Mouse (Mus musculus): Measurements from ENCODE around the gene Rnf215. TPM values are rescaled to one million over a fixed set of nuclear protein-coding genes. Genes with fewer than 3 reads are reported as not detected.
A peak's percentile ranks its signal among the peaks of the same experiment; 100 is the strongest.

Gene Rnf215
- polyA plus RNA-seq, 1 experiment from 2014 or later, result 37.0 TPM

DNA sequence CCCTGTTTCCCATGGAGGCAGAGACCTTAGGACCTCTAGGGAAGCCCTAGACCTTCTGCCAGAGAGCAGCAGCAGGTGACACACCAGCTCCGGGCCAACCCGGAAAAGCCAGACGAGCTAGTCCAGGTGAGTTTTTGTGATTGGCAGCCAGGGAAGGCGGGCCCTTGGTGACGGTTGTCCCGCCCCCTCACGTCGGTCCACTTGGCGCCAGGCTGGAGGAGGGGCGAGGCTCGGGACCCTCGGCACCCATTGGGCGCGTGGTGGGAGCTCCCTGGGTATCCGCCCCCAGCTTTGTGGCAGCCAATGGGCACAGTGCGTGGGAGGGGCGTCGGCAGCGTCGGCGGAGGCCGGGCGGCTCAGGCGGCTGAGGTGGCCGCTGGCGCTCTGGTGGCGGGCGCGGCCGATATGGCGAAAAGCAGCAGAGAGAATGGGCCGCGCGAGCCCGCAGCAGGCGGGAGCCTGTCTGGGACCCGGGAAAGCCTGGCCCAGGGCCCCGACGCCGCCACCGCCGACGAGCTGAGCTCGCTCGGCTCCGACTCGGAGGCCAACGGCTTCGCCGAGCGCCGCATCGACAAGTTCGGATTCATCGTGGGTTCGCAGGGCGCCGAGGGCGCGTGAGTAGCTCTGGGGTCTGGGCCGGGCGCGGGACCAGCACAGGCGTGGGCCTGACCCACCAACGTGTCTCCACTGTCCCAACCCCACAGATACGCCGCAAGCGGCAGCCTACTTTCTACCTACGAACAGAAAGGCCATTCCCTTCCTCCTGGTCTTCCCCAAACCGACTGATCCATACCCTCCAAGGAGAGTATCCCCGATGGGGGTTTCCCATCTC lies 51.7 kb downstream of the Rnf215 start, which contains the start of gene Tbc1d10a:
Gene Tbc1d10a, plus strand, starts transcription at position 304 of the 832 bp plus-strand sequence.
- H3K9ac ChIP-seq, result peak within 1 kb of the TSS; percentile 87
- H3K4me1 ChIP-seq, result peaks cover 17% of the 10 kb centered on the region
- peaks cover 14% of the 10 kb centered on the region for H3K36me3 ChIP-seq (replicated peaks)
- peak; percentile 100 for ATAC-seq (ENCODE audit: low FRiP score)
- H3K27me3 ChIP-seq, result no peaks in the 10 kb centered on the region
- peak within 1 kb of the TSS; percentile 70 for H3K4me2 ChIP-seq
- H3K4me3 ChIP-seq (replicated peaks), result peak within 1 kb of the TSS; percentile 82
- H3K9me3 ChIP-seq, result no peaks in the 10 kb centered on the region
- under 1% methylated on average over 71 of the region's 71 CpGs for WGBS
- peak within 1 kb of the TSS; percentile 39; the same call in 1 of the 2 replicates for H3K27ac ChIP-seq

DNA sequence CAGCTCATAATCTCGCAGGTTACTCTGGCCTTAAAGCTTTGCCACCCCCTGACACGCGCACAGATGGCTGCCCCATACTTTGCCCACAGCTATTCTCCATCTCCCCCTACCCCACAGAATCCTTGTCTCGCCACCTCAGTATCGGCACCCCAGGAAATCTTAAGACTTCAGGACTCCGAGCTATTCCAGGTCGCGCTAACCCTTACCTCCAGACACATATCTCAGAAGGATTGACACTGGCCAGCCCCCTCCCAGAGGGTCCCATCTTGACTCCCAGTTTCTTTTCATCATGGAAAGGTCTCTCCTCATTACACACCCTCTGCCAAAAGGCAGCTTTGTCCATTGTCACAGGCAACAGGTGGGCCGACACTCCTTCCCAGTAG lies 52.3 kb downstream of the Rnf215 start:
- peaks cover 10% of the 10 kb centered on the region for H3K36me3 ChIP-seq (replicated peaks)
- no peaks in the 10 kb centered on the region for H3K9me3 ChIP-seq
- H3K9ac ChIP-seq, result peak overlapping the region; percentile 87
- H3K4me3 ChIP-seq (replicated peaks), result peak overlapping the region; percentile 82
- 0 out of 2 replicates have a peak, but pooled peaks have one; percentile 8 for ATAC-seq (ENCODE audit: low FRiP score)
- no peaks in the 10 kb centered on the region for H3K27me3 ChIP-seq
- 18% methylated on average over 9 of the region's 9 CpGs for WGBS
- peak overlapping the region; percentile 70 for H3K4me2 ChIP-seq
- no peak overlapping the region for H3K27ac ChIP-seq
- peaks cover 17% of the 10 kb centered on the region for H3K4me1 ChIP-seq

DNA sequence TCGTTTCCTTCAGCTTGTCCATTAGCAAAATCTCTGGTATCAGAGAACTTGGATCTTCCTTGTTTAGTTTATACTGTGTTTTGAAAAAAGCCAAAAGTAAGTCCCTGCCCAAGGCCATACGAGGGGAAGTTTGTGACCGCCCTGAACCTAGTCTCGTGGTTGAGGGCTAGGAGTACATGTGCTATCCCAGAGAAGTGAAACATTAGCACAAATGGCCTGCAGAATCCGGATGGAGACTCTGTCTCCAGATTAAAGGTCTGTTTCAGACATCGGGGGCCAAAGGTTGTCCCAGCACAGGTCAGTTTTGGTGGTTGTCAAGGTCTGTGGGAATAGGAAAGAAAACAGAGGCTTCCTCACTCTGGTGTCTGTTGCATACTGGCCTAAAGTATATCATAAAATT lies 54.2 kb downstream of the Rnf215 start:
- no peaks in the 10 kb centered on the region for H3K27me3 ChIP-seq
- no peaks in the 10 kb centered on the region for H3K36me3 ChIP-seq (replicated peaks)
- no peak overlapping the region for H3K9ac ChIP-seq
- H3K27ac ChIP-seq, result no peak overlapping the region
- no peak for ATAC-seq (ENCODE audit: low FRiP score)
- no peaks in the 10 kb centered on the region for H3K9me3 ChIP-seq
- WGBS, result 87% methylated on average over 6 of the region's 6 CpGs
- H3K4me2 ChIP-seq, result no peak overlapping the region
- no peak overlapping the region for H3K4me3 ChIP-seq (replicated peaks)
- peaks cover 17% of the 10 kb centered on the region for H3K4me1 ChIP-seq

DNA sequence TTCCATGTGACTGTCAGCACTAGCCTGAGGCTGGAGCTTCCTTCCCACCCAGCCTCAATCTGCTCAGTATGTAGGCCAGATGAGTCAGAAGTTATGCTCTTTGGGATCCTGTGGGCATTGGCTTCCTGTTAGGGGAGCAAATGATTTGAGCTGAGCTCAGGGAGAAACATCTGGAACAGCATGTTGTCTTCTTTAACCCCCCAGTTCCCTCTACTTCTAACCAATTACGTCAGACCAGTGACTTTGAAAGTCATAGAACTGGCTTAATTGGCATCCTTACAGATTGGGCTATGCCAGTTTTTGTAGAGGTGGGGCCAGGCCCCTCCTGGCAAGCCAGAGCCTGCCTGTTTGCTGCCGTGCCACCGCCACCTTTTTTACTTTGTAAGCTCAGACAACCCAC lies 55.7 kb downstream of the Rnf215 start:
- H3K9ac ChIP-seq, result no peak overlapping the region
- no peaks in the 10 kb centered on the region for H3K36me3 ChIP-seq (replicated peaks)
- no peak overlapping the region for H3K4me2 ChIP-seq
- 51% methylated on average over 3 of the region's 3 CpGs for WGBS
- H3K27me3 ChIP-seq, result no peaks in the 10 kb centered on the region
- no peak overlapping the region for H3K4me3 ChIP-seq (replicated peaks)
- no peak for ATAC-seq (ENCODE audit: low FRiP score)
- H3K4me1 ChIP-seq, result peaks cover 17% of the 10 kb centered on the region
- no peaks in the 10 kb centered on the region for H3K9me3 ChIP-seq
- H3K27ac ChIP-seq, result no peak overlapping the region

Small RNA genes within 50 kb of the gene (microRNA-seq; reads per million reads assigned to microRNA genes)
- 6.8 reads per million, percentile 22 among the genes with 10 or more reads in this experiment for gene Mir3060

Other genes with a start within 250 kb of the Rnf215 start
- 0.79 and 0.92 TPM in 2 replicates for gene 4921536K21Rik, start 240.1 kb upstream of the Rnf215 start, polyA plus RNA-seq (2016; fragmentation: Nextera tagmentation; extraction: Ambion mirVana)
- gene Dusp18, start 240.0 kb upstream of the Rnf215 start, polyA plus RNA-seq (2016; fragmentation: Nextera tagmentation; extraction: Ambion mirVana), result 28.0 and 29.8 TPM in 2 replicates
- 5.2 and 6.5 TPM in 2 replicates for gene Slc35e4, start 220.5 kb upstream of the Rnf215 start, polyA plus RNA-seq (2016; fragmentation: Nextera tagmentation; extraction: Ambion mirVana)
- 17.0 and 19.1 TPM in 2 replicates for gene Tcn2, start 203.0 kb upstream of the Rnf215 start, polyA plus RNA-seq (2016; fragmentation: Nextera tagmentation; extraction: Ambion mirVana)
- gene Pes1, start 171.2 kb upstream of the Rnf215 start, polyA plus RNA-seq (2016; fragmentation: Nextera tagmentation; extraction: Ambion mirVana), result 81.2 and 92.8 TPM in 2 replicates
- 0.27 and 0.46 TPM in 2 replicates for gene 4930556J24Rik, start 158.4 kb upstream of the Rnf215 start, polyA plus RNA-seq (2016; fragmentation: Nextera tagmentation; extraction: Ambion mirVana)
- 0.95 and 1.3 TPM in 2 replicates for gene Gal3st1, start 151.6 kb upstream of the Rnf215 start, polyA plus RNA-seq (2016; fragmentation: Nextera tagmentation; extraction: Ambion mirVana)
- 0.42 TPM in 1 of 2 replicates, not detected in the other for gene Sec14l4, start 103.7 kb upstream of the Rnf215 start, polyA plus RNA-seq (2016; fragmentation: Nextera tagmentation; extraction: Ambion mirVana)
- 0.26 TPM in 1 of 2 replicates, not detected in the other for gene Sec14l3, start 70.4 kb upstream of the Rnf215 start, polyA plus RNA-seq (2016; fragmentation: Nextera tagmentation; extraction: Ambion mirVana)
- gene Mtfp1, start 39.8 kb upstream of the Rnf215 start, polyA plus RNA-seq (2016; fragmentation: Nextera tagmentation; extraction: Ambion mirVana), result 5.6 and 8.0 TPM in 2 replicates
- 2.6 and 3.2 TPM in 2 replicates for gene Sec14l2, start 11.8 kb upstream of the Rnf215 start, polyA plus RNA-seq (2016; fragmentation: Nextera tagmentation; extraction: Ambion mirVana)
- 7.4 and 8.5 TPM in 2 replicates for gene Ccdc157, start 25.1 kb downstream of the Rnf215 start, polyA plus RNA-seq (2016; fragmentation: Nextera tagmentation; extraction: Ambion mirVana)
- 83.9 and 88.4 TPM in 2 replicates for gene Sf3a1, start 25.1 kb downstream of the Rnf215 start, polyA plus RNA-seq (2016; fragmentation: Nextera tagmentation; extraction: Ambion mirVana)
- 22.3 and 26.7 TPM in 2 replicates for gene Tbc1d10a, start 51.6 kb downstream of the Rnf215 start, polyA plus RNA-seq (2016; fragmentation: Nextera tagmentation; extraction: Ambion mirVana)
- gene Castor1, start 83.0 kb downstream of the Rnf215 start, polyA plus RNA-seq (2016; fragmentation: Nextera tagmentation; extraction: Ambion mirVana), result 1.8 and 2.2 TPM in 2 replicates
- gene Osm, start 101.2 kb downstream of the Rnf215 start, polyA plus RNA-seq (2016; fragmentation: Nextera tagmentation; extraction: Ambion mirVana), result not detected in 2 replicates
- gene Lif, start 122.4 kb downstream of the Rnf215 start, polyA plus RNA-seq (2016; fragmentation: Nextera tagmentation; extraction: Ambion mirVana), result 0.06 TPM in 1 of 2 replicates, not detected in the other

All from forebrain, embryonic 12.5 days (tissue).